In the genomic region with DNA sequence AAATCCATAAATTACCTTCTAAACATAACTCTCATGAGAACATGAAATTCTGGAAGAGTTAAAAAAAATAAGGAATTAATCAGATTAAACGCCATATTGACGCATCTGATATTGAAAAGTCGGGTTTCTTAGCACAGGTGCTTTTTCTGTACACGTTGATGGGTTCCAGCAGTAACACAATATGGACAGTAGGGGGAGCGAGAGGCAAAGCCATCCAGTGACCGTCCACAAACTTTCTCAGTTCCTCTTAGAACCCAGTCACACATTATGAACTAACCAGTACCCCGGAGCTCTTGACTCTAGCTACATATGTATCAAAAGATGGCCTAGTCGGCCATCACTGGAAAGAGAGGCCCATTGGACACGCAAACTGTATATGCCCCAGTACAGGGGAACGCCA, we compare ENCODE assay signal across 7 mouse cellular contexts. TPM values are rescaled to one million over a fixed set of nuclear protein-coding genes. Genes with fewer than 3 reads are reported as not detected.
DNase-seq lines count a peak whose midpoint lies in the region; TF ChIP-seq lines count a peak whose summit lies in the region.
"Not testable (repeated sequence)": the region's sequence is repeated elsewhere in the genome, so short reads cannot be mapped to it uniquely, and the experiment has no call there.

No protein-coding gene starts in this region.

- not testable (repeated sequence) for TF ChIP-seq POLR2A in embryonic fibroblast, embryonic 13.5 days (IDR thresholded peaks at IDR 0.05; ENCODE audit: low read depth, low read length)

- not testable (repeated sequence) for H3K4me3 ChIP-seq in embryonic fibroblast, embryonic 13.5 days (ENCODE audit: insufficient read depth, low read length)

- not testable (repeated sequence) for H3K27ac ChIP-seq in embryonic fibroblast, embryonic 13.5 days (ENCODE audit: insufficient read depth, low read length)

- H3K4me1 ChIP-seq in embryonic fibroblast, embryonic 13.5 days (ENCODE audit: control insufficient read depth, insufficient read depth, low read length) = not testable (repeated sequence)

- peak; percentile 36 for DNase-seq in Muller cell, postnatal 12 days (ENCODE audit: inconsistent ontology term)
- peak; percentile 19 for DNase-seq in cerebellum, adult 11 months
- peak; percentile 34 to 36 for DNase-seq in heart, postnatal 36 days
- DNase-seq in kidney, postnatal 36 days = peak; percentile 46 to 62
- peak; percentile 53 for DNase-seq in lung, postnatal 25 days (ENCODE audit: low spot score)
- DNase-seq in retina, postnatal 7 days (ENCODE audit: low read depth, low spot score) = peak; percentile 28

- intact Hi-C loops in heart, postnatal 36 days (cut with DNase I) = loop anchor here (5.0 kb wide), 4 partner anchors 104 to 334 kb away; no protein-coding TSS in a partner anchor

- TF ChIP-seq CTCF in embryonic fibroblast, embryonic 13.5 days (IDR thresholded peaks at IDR 0.05; ENCODE audit: borderline replicate concordance, insufficient read depth, low read length) = peak; percentile 62; the same call in 1 of the 2 replicates

RNA-seq across cellular contexts. Expression of gene Hsf2, which starts 22.9 kb away (rescaled TPM):
- polyA plus RNA-seq in embryonic fibroblast, embryonic 13.5 days (2011; ENCODE audit: insufficient read length, low read depth, missing spikeins) = 21.9 and 32.1 TPM in 2 replicates
- 10 to 100 TPM; 13.7 to 18.0 TPM for total RNA-seq in heart, postnatal 36 days (2021)
